Mouse (Mus musculus) heart, postnatal 0 days (tissue): ENCODE measurements at regions not wholly inside any gene's neighbourhood (a gene's known extent, or its start where the extent isn't known, plus 50 kb on each side); places are given as distances from the start of the nearest gene placed in this dataset.
A peak's percentile ranks its signal among the peaks of the same experiment; 100 is the strongest.
"Not testable (repeated sequence)": the region's sequence is repeated elsewhere in the genome, so short reads cannot be mapped to it uniquely, and the experiment has no call there.

Source experiments
- ATAC-seq: fragments of 200-750 bp; cut with Nextera tagmentation; 2 replicates; pipeline ENCODE4 v1.8.0; 2017; ENCODE audit warnings: low read depth, moderate number of reproducible peaks, moderate library complexity; ENCODE audit not compliant: insufficient read depth
- DNase-seq: peaks from one replicate; pipeline ENCODE4 v3.0.0-alpha.2; 2016; ENCODE audit warnings: low spot score
- H3K27ac ChIP-seq: fragments of 300-500 bp; sonication (generic); 2 replicates; pipeline ENCODE4 v1.5.1; 2014; ENCODE audit warnings: low read depth, mild to moderate bottlenecking
- H3K27me3 ChIP-seq: fragments of 300-500 bp; sonication (generic); 2 replicates; pipeline ENCODE4 v1.6.1; 2014; ENCODE audit warnings: low read length, mixed read lengths; ENCODE audit not compliant: control insufficient read depth, insufficient read depth
- H3K36me3 ChIP-seq: fragments of 300-500 bp; sonication (generic); replicated peaks from 2 replicates; pipeline ENCODE4 v1.6.1; 2014; ENCODE audit warnings: low read length, mixed read lengths; ENCODE audit not compliant: control insufficient read depth, insufficient read depth
- H3K4me1 ChIP-seq: fragments of 300-500 bp; sonication (generic); 2 replicates; pipeline ENCODE4 v1.6.1; 2014; ENCODE audit warnings: antibody characterized with exemption; ENCODE audit not compliant: control insufficient read depth, insufficient read depth
- H3K4me2 ChIP-seq: fragments of 300-500 bp; sonication (generic); 2 replicates; pipeline ENCODE4 v1.6.1; 2014; ENCODE audit warnings: low read depth, mild to moderate bottlenecking, low read length, moderate library complexity
- H3K4me3 ChIP-seq: fragments of 300-500 bp; sonication (generic); 2 replicates; pipeline ENCODE4 v1.5.1; 2014; ENCODE audit warnings: low read depth, low read length
- H3K9ac ChIP-seq: fragments of 300-500 bp; sonication (generic); replicated peaks from 2 replicates; pipeline ENCODE4 v1.6.1; 2014; ENCODE audit warnings: low read depth, low read length, mixed read lengths
- H3K9me3 ChIP-seq: fragments of 300-500 bp; sonication (generic); replicated peaks from 2 replicates; pipeline ENCODE4 v1.6.1; 2016; ENCODE audit warnings: low read length; ENCODE audit not compliant: control insufficient read depth
- CTCF ChIP-seq: IDR thresholded peaks from 2 replicates; pipeline ENCODE4 v1.5.1; 2016; ENCODE audit warnings: antibody characterized with exemption, control low read depth, low read depth
- EP300 ChIP-seq: IDR thresholded peaks from 2 replicates; pipeline ENCODE4 v1.6.1; 2016; ENCODE audit warnings: antibody characterized with exemption, low read depth
- WGBS: fragments of 180-500 bp; shearing (Covaris S2); extraction: QIAGEN DNeasy Blood & Tissue Kit; methylation state at CpG from one replicate; pipeline ENCODE4 v1.1.7; 2014; 5-methylcytosine and 5-hydroxymethylcytosine counted together

- DNase-seq (no peak), ATAC-seq (no peak)
- H3K9me3 ChIP-seq, result no peaks in the 10 kb centered on the region
- H3K27ac ChIP-seq, result no peak overlapping the region
- H3K4me1 ChIP-seq, result no peaks in the 10 kb centered on the region
- WGBS, result 84% methylated on average over 3 of the region's 3 CpGs
- no peak overlapping the region for H3K9ac ChIP-seq
- no peaks in the 10 kb centered on the region for H3K27me3 ChIP-seq
- no peak overlapping the region for H3K4me2 ChIP-seq
- no peak for TF ChIP-seq CTCF
- no peak for TF ChIP-seq EP300
- no peak overlapping the region for H3K4me3 ChIP-seq
- H3K36me3 ChIP-seq, result no peaks in the 10 kb centered on the region
Measured at GRCm38 (mm10) chr3:133684747-133685146, 139.8 kb upstream of the Tet2 start.

DNA sequence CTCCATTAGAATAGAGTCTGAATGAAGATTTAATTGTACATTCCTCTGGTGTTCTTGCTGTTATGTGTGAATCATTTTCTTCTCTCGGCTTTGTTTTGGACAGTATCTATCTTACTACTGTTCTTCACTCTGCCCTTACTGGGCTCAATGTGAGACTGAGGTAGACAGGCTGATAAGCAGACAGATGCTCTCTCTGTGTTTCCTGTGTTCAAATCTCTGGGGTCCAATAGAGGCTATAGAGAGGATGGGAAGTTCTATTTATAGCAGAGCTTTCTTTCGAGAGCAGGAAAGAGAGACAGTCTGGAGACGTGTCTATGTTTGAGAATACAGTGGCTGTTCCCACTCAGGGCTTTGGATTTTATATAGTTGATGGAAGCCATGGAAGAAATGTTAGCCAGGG lies 140.5 kb upstream of the Tet2 start:
- DNase-seq (peak; percentile 8), ATAC-seq (no peak)
- TF ChIP-seq EP300, result no peak
- no peak for TF ChIP-seq CTCF
- H3K9me3 ChIP-seq, result no peaks in the 10 kb centered on the region
- H3K9ac ChIP-seq, result no peak overlapping the region
- no peaks in the 10 kb centered on the region for H3K4me1 ChIP-seq
- no peaks in the 10 kb centered on the region for H3K36me3 ChIP-seq
- no peak overlapping the region for H3K4me3 ChIP-seq
- H3K27ac ChIP-seq, result no peak overlapping the region
- no peaks in the 10 kb centered on the region for H3K27me3 ChIP-seq
- 10% methylated on average over 3 of the region's 3 CpGs for WGBS
- no peak overlapping the region for H3K4me2 ChIP-seq

GRCm38 (mm10) chr3:133694057-133694456 lies 149.1 kb upstream of the Tet2 start:
- DNase-seq (no peak), ATAC-seq (no peak)
- TF ChIP-seq EP300 (no peak), CTCF (no peak)
- Histone ChIP-seq H3K4me2 (no peak overlapping the region), H3K27me3 (no peaks in the 10 kb centered on the region), H3K4me3 (no peak overlapping the region), H3K36me3 (no peaks in the 10 kb centered on the region), H3K4me1 (no peaks in the 10 kb centered on the region), H3K9ac (no peak overlapping the region), H3K9me3 (no peaks in the 10 kb centered on the region), H3K27ac (no peak overlapping the region)
- WGBS, result 31% methylated on average over 4 of the region's 4 CpGs

GRCm38 (mm10) chr3:133696122-133696521 lies 151.2 kb upstream of the Tet2 start:
- no peaks in the 10 kb centered on the region for H3K27me3 ChIP-seq
- no peak overlapping the region for H3K4me2 ChIP-seq
- no peak overlapping the region for H3K4me3 ChIP-seq
- DNase-seq (no peak), ATAC-seq (no peak)
- H3K27ac ChIP-seq, result no peak overlapping the region
- H3K4me1 ChIP-seq, result no peaks in the 10 kb centered on the region
- H3K9ac ChIP-seq, result no peak overlapping the region
- H3K36me3 ChIP-seq, result no peaks in the 10 kb centered on the region
- H3K9me3 ChIP-seq, result no peaks in the 10 kb centered on the region
- WGBS, result 85% methylated on average over 3 of the region's 3 CpGs
- TF ChIP-seq CTCF, result no peak
- TF ChIP-seq EP300, result no peak

GRCm38 (mm10) chr3:133704849-133705248 lies 159.9 kb upstream of the Tet2 start:
- not testable (repeated sequence) for H3K27ac ChIP-seq, ATAC-seq, H3K4me1 ChIP-seq

DNA sequence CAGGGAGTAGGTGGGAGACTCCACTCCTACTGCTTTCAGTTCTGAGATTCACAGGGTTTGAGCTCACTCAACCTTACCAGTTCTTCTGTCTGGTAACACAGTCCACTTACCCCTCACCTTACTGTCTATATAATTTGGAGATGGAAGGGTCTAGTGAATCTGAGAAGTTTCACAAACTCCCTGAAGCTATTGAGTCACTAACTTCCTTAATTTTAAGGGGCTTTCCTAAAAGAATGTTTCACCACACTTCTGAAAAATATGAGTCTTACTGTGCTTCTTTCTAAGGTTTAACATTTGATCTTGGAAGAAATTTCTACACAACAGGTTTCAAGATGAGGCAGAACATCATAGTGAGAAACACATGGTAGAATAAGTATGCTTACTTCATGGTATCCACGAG lies 166.6 kb upstream of the Tet2 start:
- no peaks in the 10 kb centered on the region for H3K9me3 ChIP-seq
- TF ChIP-seq CTCF (no peak), EP300 (no peak)
- DNase-seq (no peak), ATAC-seq (no peak)
- no peak overlapping the region for H3K9ac ChIP-seq
- no peak overlapping the region for H3K4me3 ChIP-seq
- H3K27ac ChIP-seq, result no peak overlapping the region
- H3K4me1 ChIP-seq, result no peaks in the 10 kb centered on the region
- no peak overlapping the region for H3K4me2 ChIP-seq
- WGBS, result 60% methylated on average over 1 of the region's 1 CpGs
- no peaks in the 10 kb centered on the region for H3K36me3 ChIP-seq
- H3K27me3 ChIP-seq, result no peaks in the 10 kb centered on the region

More at GRCm38 (mm10) chr3:133704849-133705248, 159.9 kb upstream of the Tet2 start:
- not testable (repeated sequence) for DNase-seq, H3K27me3 ChIP-seq, H3K9me3 ChIP-seq, H3K4me3 ChIP-seq, H3K36me3 ChIP-seq, H3K9ac ChIP-seq, H3K4me2 ChIP-seq
